Mouse (Mus musculus): ENCODE results near the gene Odc1. TPM values are rescaled to one million over a fixed set of nuclear protein-coding genes. Genes with fewer than 3 reads are reported as not detected.

The Odc1 gene
- total and polyA plus RNA-seq, 3 experiments, result 1,839 to 2,567 (median 2,455) TPM

DNA sequence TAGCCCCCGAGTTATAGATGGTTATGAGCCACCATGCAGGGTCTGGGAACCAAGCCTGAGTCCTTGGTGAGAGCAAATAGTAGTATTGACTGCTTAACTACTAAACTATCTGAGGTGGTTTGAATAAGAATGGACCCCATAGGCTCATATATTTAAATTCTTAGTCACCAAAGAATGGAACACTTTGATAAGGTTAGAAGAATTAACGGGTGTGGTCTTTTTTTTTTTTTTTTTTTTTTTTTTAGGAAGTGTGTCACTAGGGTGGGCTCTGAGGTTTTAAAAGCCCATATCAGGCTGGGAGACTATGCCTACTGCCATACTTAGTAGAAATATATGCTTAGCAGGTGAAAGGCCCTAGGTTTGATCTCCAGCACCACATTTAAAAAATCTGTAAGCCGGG, 8.4 kb upstream of the Odc1 start:
- Histone ChIP-seq H3K4me3 (replicated peaks in 1 of 3; ENCODE audit: low read depth in 2 of 3, low read length in 2 of 3, poor library complexity in 1 of 3) (no peak overlapping the region), H3K79me2 (replicated peaks; ENCODE audit: control insufficient read depth, extremely low read depth, insufficient read depth, poor library complexity, severe bottlenecking) (no peaks in the 10 kb centered on the region), H3K27ac (ENCODE audit: insufficient read depth, low read depth) (no peak overlapping the region), H3K4me2 (ENCODE audit: insufficient read depth, low read depth, poor library complexity, severe bottlenecking) (no peak overlapping the region), H3K9me3 (replicated peaks; ENCODE audit: low read length) (no peaks in the 10 kb centered on the region), H3K36me3 (replicated peaks in 1 of 2; ENCODE audit: control insufficient read depth in 1 of 2, insufficient read depth in 1 of 2, low read length in 1 of 2) (no peaks in the 10 kb centered on the region), H3K27me3 (replicated peaks) (no peaks in the 10 kb centered on the region), H3K9ac (ENCODE audit: insufficient read depth, low read depth) (no peak overlapping the region), H3K4me1 (ENCODE audit: control insufficient read depth in 1 of 2, insufficient read depth in 2 of 2) (peaks cover 6 to 28% of the 10 kb centered on the region in 2 experiments)
- in situ Hi-C loops (cut with MboI; ENCODE audit: low pct_ligation_motif_present, low pct_unique_long_range_greater_than_20kb, low sequenced_read_pairs) (no loop called here), dilution Hi-C loops (cut with MboI; ENCODE audit: extremely low pct_ligation_motif_present, extremely low pct_unique_long_range_greater_than_20kb, low sequenced_read_pairs) (no loop called here)
- DNase-seq (ENCODE audit: extremely low read depth), result no peak
- no peak for TF ChIP-seq MXI1 (IDR thresholded peaks at IDR 0.05; ENCODE audit: low read depth, low read length)
- TF ChIP-seq ZC3H11A (IDR thresholded peaks at IDR 0.05; ENCODE audit: low read depth, low read length), result no peak

- in situ Hi-C loops (cut with MboI; ENCODE audit: low pct_ligation_motif_present, low pct_unique_long_range_greater_than_20kb, low sequenced_read_pairs) (no loop called here), dilution Hi-C loops (cut with MboI; ENCODE audit: extremely low pct_ligation_motif_present, extremely low pct_unique_long_range_greater_than_20kb, low sequenced_read_pairs) (no loop called here)
- no peaks in the 10 kb centered on the region for H3K27me3 ChIP-seq (replicated peaks)
- no peaks in the 10 kb centered on the region for H3K79me2 ChIP-seq (replicated peaks; ENCODE audit: control insufficient read depth, extremely low read depth, insufficient read depth, poor library complexity, severe bottlenecking)
- TF ChIP-seq MYC (IDR thresholded peaks at IDR 0.05; ENCODE audit: low read depth, low read length), result no peak
- no peak for TF ChIP-seq GABPA (IDR thresholded peaks at IDR 0.05; ENCODE audit: insufficient replicate concordance, low read depth, low read length)
- TF ChIP-seq MAZ (IDR thresholded peaks at IDR 0.05; ENCODE audit: low read depth, low read length), result no peak
- H3K27ac ChIP-seq (ENCODE audit: insufficient read depth, low read depth), result no peak overlapping the region
- DNase-seq (ENCODE audit: extremely low read depth), result no peak
- H3K4me2 ChIP-seq (ENCODE audit: insufficient read depth, low read depth, poor library complexity, severe bottlenecking), result no peak overlapping the region
- H3K36me3 ChIP-seq (replicated peaks in 1 of 2; ENCODE audit: control insufficient read depth in 1 of 2, insufficient read depth in 1 of 2, low read length in 1 of 2), result no peaks in the 10 kb centered on the region
- peaks cover 6 to 28% of the 10 kb centered on the region in 2 experiments for H3K4me1 ChIP-seq (ENCODE audit: control insufficient read depth in 1 of 2, insufficient read depth in 2 of 2)
- no peak overlapping the region for H3K9ac ChIP-seq (ENCODE audit: insufficient read depth, low read depth)
- H3K9me3 ChIP-seq (replicated peaks; ENCODE audit: low read length), result no peaks in the 10 kb centered on the region
- H3K4me3 ChIP-seq (replicated peaks in 1 of 3; ENCODE audit: low read depth in 2 of 3, low read length in 2 of 3, poor library complexity in 1 of 3), result no peak overlapping the region
Observed at GRCm38 (mm10) chr12:17537147-17537546, 7.4 kb upstream of the Odc1 start.

DNA sequence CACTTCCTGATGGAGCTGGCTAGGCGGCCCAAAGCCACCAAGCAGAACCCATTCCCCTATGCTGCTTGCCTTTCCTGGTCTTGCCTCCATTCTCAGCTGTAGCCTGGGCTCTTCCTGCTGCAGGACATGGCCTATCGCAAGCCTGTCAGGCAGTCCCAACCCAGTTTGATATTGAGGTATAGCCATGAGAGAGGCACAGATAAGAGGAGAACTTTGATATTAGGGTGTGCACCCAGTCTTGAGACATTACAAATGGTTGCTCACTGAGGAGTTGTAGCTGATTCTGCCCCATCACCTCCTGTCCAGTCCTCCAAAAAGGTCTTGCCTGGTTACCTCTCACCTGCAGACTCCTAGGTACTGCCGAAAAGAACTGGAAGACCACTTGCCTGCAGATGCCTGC, 6.5 kb upstream of the Odc1 start:
- Histone ChIP-seq H3K27ac (ENCODE audit: insufficient read depth, low read depth) (no peak overlapping the region), H3K9me3 (replicated peaks; ENCODE audit: low read length) (no peaks in the 10 kb centered on the region), H3K9ac (ENCODE audit: insufficient read depth, low read depth) (no peak overlapping the region), H3K27me3 (replicated peaks) (no peaks in the 10 kb centered on the region), H3K4me1 (ENCODE audit: control insufficient read depth in 1 of 2, insufficient read depth in 2 of 2) (peaks cover 6 to 28% of the 10 kb centered on the region in 2 experiments), H3K4me2 (ENCODE audit: insufficient read depth, low read depth, poor library complexity, severe bottlenecking) (no peak overlapping the region), H3K4me3 (replicated peaks in 1 of 3; ENCODE audit: low read depth in 2 of 3, low read length in 2 of 3, poor library complexity in 1 of 3) (no peak overlapping the region), H3K36me3 (replicated peaks in 1 of 2; ENCODE audit: control insufficient read depth in 1 of 2, insufficient read depth in 1 of 2, low read length in 1 of 2) (no peaks in the 10 kb centered on the region), H3K79me2 (replicated peaks; ENCODE audit: control insufficient read depth, extremely low read depth, insufficient read depth, poor library complexity, severe bottlenecking) (no peaks in the 10 kb centered on the region)
- no peak for DNase-seq (ENCODE audit: extremely low read depth)
- TF ChIP-seq ETS1 (conservative IDR thresholded peaks at IDR 0.05; ENCODE audit: low read depth, low read length) (no peak), JUN (IDR thresholded peaks at IDR 0.05; ENCODE audit: insufficient read depth, low read depth, low read length) (no peak), ZC3H11A (IDR thresholded peaks at IDR 0.05; ENCODE audit: low read depth, low read length) (no peak), GABPA (IDR thresholded peaks at IDR 0.05; ENCODE audit: insufficient replicate concordance, low read depth, low read length) (no peak), POLR2A (IDR thresholded peaks at IDR 0.05; ENCODE audit: low read depth, low read length) (no peak), TBP (conservative IDR thresholded peaks at IDR 0.05; ENCODE audit: low read depth, low read length) (no peak), MXI1 (IDR thresholded peaks at IDR 0.05; ENCODE audit: low read depth, low read length) (no peak), SIN3A (IDR thresholded peaks at IDR 0.05; ENCODE audit: low read length) (no peak), MYC (IDR thresholded peaks at IDR 0.05; ENCODE audit: low read depth, low read length) (no peak), UBTF (IDR thresholded peaks at IDR 0.05; ENCODE audit: low read depth, low read length) (no peak), CTCF (conservative IDR thresholded peaks at IDR 0.05 in 1 of 2, IDR thresholded peaks at IDR 0.05 in 1 of 2; ENCODE audit: low read depth in 2 of 2, low read length in 2 of 2) (no peak), MEF2A (IDR thresholded peaks at IDR 0.05; ENCODE audit: borderline replicate concordance, low read depth, low read length) (no peak), NELFE (IDR thresholded peaks at IDR 0.05; ENCODE audit: low read depth, low read length) (no peak), CHD1 (IDR thresholded peaks at IDR 0.05; ENCODE audit: low read depth, low read length) (no peak), CHD2 (IDR thresholded peaks at IDR 0.05; ENCODE audit: low read length) (no peak), NRF1 (IDR thresholded peaks at IDR 0.05; ENCODE audit: low read depth, low read length) (no peak)
- in situ Hi-C loops (cut with MboI; ENCODE audit: low pct_ligation_motif_present, low pct_unique_long_range_greater_than_20kb, low sequenced_read_pairs), result no loop called here
- dilution Hi-C loops (cut with MboI; ENCODE audit: extremely low pct_ligation_motif_present, extremely low pct_unique_long_range_greater_than_20kb, low sequenced_read_pairs), result no loop called here
